Mouse (Mus musculus) gastrocnemius, adult 2 months (tissue): ENCODE data around the gene Proser1. TPM values are rescaled to one million over a fixed set of nuclear protein-coding genes. Genes with fewer than 3 reads are reported as not detected.
A peak's percentile ranks its signal among the peaks of the same experiment; 100 is the strongest.

Experiments
- DNase-seq: peaks from one replicate; pipeline ENCODE4 v3.0.0; 2022
- H3K27ac ChIP-seq: fragments of 200-600 bp; 2 replicates; pipeline ENCODE4 v1.8.1; 2022; ENCODE audit warnings: mild to moderate bottlenecking
- H3K4me3 ChIP-seq: fragments of 200-600 bp; 2 replicates; pipeline ENCODE4 v1.8.1; 2022; ENCODE audit warnings: mild to moderate bottlenecking, moderate library complexity
- CTCF ChIP-seq: fragments of 200-600 bp; IDR thresholded peaks from 2 replicates; pipeline ENCODE4 v1.8.1; 2022; ENCODE audit warnings: antibody characterized with exemption, mild to moderate bottlenecking, moderate library complexity
- intact Hi-C: fragments of 180-260 bp; cut with DNase I; formaldehyde crosslinking; loops from one replicate; pipeline ENCODE4 v1.15.1; 2025
- long read RNA-seq, 2 experiments: library from polyadenylated mRNA; stranded (forward); transcript quantifications; one replicate each; pipeline ENCODE4 v2.0.0; 2021
- total RNA-seq, 2 experiments: library from RNA; stranded (reverse); gene quantifications; 2 replicates each; pipeline ENCODE4 v1.2.3; 2021

Proser1 gene
- total RNA-seq = 1 to 10 TPM; 7.0 to 7.4 TPM
- long read RNA-seq, experiment 1, full-length matches to known transcripts = 1 of 2 reads
- long read RNA-seq, experiment 1, partial matches to known transcripts = 1 of 2 reads
- long read RNA-seq, experiment 1, other reads (novel, unspliced or antisense) = 0 of 2 reads
- long read RNA-seq, experiment 2, partial matches to known transcripts = 3 of 3 reads
- long read RNA-seq, experiment 2, other reads (novel, unspliced or antisense) = 0 of 3 reads

- intact Hi-C loops = loop anchor here (1.0 to 5.0 kb wide), 2 partner anchors 399 to 446 kb away; partner anchors contain the start of gene Cog6
These were observed at the start of gene Proser1, which contains the start of gene Nhlrc3 for GRCm38 (mm10) chr3:53463046-53463764. Gene Proser1 (plus strand): TSS chr3:53463666. Gene Nhlrc3 (minus strand): TSS chr3:53463332.

GRCm38 (mm10) chr3:53413959-53414358, 49.5 kb upstream of the Proser1 start:
- DNase-seq = peak; percentile 21
- no peak overlapping the region for H3K4me3 ChIP-seq
- intact Hi-C loops = no loop called here
- TF ChIP-seq CTCF = no peak
- H3K27ac ChIP-seq = no peak overlapping the region

More at GRCm38 (mm10) chr3:53463046-53463764, at the start of gene Proser1, which contains the start of gene Nhlrc3:
- peak; percentile 98 for DNase-seq
- TF ChIP-seq CTCF = no peak; the same call in 1 of the 2 replicates
- Histone ChIP-seq H3K4me3 (peak within 1 kb of the TSS; percentile 100), H3K27ac (peak within 1 kb of the TSS; percentile 98)

GRCm38 (mm10) chr3:53416036-53416506, 47.4 kb upstream of the Proser1 start:
- no peak overlapping the region for H3K4me3 ChIP-seq
- no peak overlapping the region for H3K27ac ChIP-seq
- TF ChIP-seq CTCF = no peak
- intact Hi-C loops = no loop called here
- no peak for DNase-seq

- Histone ChIP-seq H3K27ac (no peak overlapping the region), H3K4me3 (no peak overlapping the region)
- intact Hi-C loops = no loop called here
- TF ChIP-seq CTCF = no peak
- no peak for DNase-seq
These were observed 45.8 kb upstream of the Proser1 start for GRCm38 (mm10) chr3:53417701-53418100.

GRCm38 (mm10) chr3:53421656-53422055, 41.8 kb upstream of the Proser1 start:
- H3K27ac ChIP-seq = no peak overlapping the region
- H3K4me3 ChIP-seq = no peak overlapping the region
- no peak for TF ChIP-seq CTCF
- intact Hi-C loops = no loop called here
- no peak for DNase-seq

GRCm38 (mm10) chr3:53422691-53423090, 40.8 kb upstream of the Proser1 start:
- no peak for DNase-seq
- Histone ChIP-seq H3K27ac (no peak overlapping the region), H3K4me3 (no peak overlapping the region)
- TF ChIP-seq CTCF = no peak
- intact Hi-C loops = no loop called here

GRCm38 (mm10) chr3:53423576-53423975, 39.9 kb upstream of the Proser1 start:
- H3K4me3 ChIP-seq = no peak overlapping the region
- intact Hi-C loops = no loop called here
- no peak for TF ChIP-seq CTCF
- no peak overlapping the region for H3K27ac ChIP-seq
- DNase-seq = no peak

- no peak; the same call in 1 of the 2 replicates for TF ChIP-seq CTCF
- intact Hi-C loops = no loop called here
These were observed 28.9 kb upstream of the Proser1 start for GRCm38 (mm10) chr3:53434610-53435009.

GRCm38 (mm10) chr3:53436550-53436949, 26.9 kb upstream of the Proser1 start:
- intact Hi-C loops = no loop called here
- no peak for TF ChIP-seq CTCF
- Histone ChIP-seq H3K27ac (no peak overlapping the region), H3K4me3 (no peak overlapping the region)
- DNase-seq = no peak

More at GRCm38 (mm10) chr3:53434610-53435009, 28.9 kb upstream of the Proser1 start:
- DNase-seq = no peak
- no peak overlapping the region for H3K27ac ChIP-seq
- no peak overlapping the region for H3K4me3 ChIP-seq

GRCm38 (mm10) chr3:53445540-53445939, 17.9 kb upstream of the Proser1 start:
- Histone ChIP-seq H3K27ac (no peak overlapping the region), H3K4me3 (no peak overlapping the region)
- intact Hi-C loops = loop anchor here (10.0 kb wide), 1 partner anchor 191 kb away; no protein-coding TSS in a partner anchor
- no peak for DNase-seq
- no peak for TF ChIP-seq CTCF

- no peak for TF ChIP-seq CTCF
- intact Hi-C loops = loop anchor here (10.0 kb wide), 1 partner anchor 192 kb away; no protein-coding TSS in a partner anchor
- Histone ChIP-seq H3K4me3 (no peak overlapping the region), H3K27ac (no peak overlapping the region)
- DNase-seq = no peak
These were observed 16.7 kb upstream of the Proser1 start for GRCm38 (mm10) chr3:53446801-53447200.

GRCm38 (mm10) chr3:53448208-53448607, 15.3 kb upstream of the Proser1 start:
- intact Hi-C loops = loop anchor here (1.0 to 10.0 kb wide), 2 partner anchors 193 to 419 kb away; no protein-coding TSS in a partner anchor
- no peak overlapping the region for H3K27ac ChIP-seq
- no peak overlapping the region for H3K4me3 ChIP-seq
- no peak for DNase-seq
- peak; percentile 86 for TF ChIP-seq CTCF

- DNase-seq = no peak
- intact Hi-C loops = no loop called here
These were observed 12.8 kb upstream of the Proser1 start for GRCm38 (mm10) chr3:53450666-53451065.

More at GRCm38 (mm10) chr3:53450666-53451065, 12.8 kb upstream of the Proser1 start:
- no peak overlapping the region for H3K4me3 ChIP-seq
- no peak for TF ChIP-seq CTCF
- no peak overlapping the region for H3K27ac ChIP-seq
